Mouse (Mus musculus) liver, embryonic 14.5 days (tissue): Measurements from ENCODE around the gene Tmem258.

ENCODE experiments used
- CTCF ChIP-seq: IDR thresholded peaks from 2 replicates; pipeline ENCODE4 v1.5.1; 2016; ENCODE audit warnings: antibody characterized with exemption, low read depth, control low read depth
- EP300 ChIP-seq: IDR thresholded peaks from 2 replicates; pipeline ENCODE4 v1.6.1; 2016; ENCODE audit warnings: antibody characterized with exemption, low read depth

GRCm38 (mm10) chr19:10182142-10182541 lies 21.7 kb upstream of the Tmem258 start:
- TF ChIP-seq EP300, result no peak
- no peak for TF ChIP-seq CTCF
